8 mouse cellular contexts compared by ENCODE assay signal in the genomic region with DNA sequence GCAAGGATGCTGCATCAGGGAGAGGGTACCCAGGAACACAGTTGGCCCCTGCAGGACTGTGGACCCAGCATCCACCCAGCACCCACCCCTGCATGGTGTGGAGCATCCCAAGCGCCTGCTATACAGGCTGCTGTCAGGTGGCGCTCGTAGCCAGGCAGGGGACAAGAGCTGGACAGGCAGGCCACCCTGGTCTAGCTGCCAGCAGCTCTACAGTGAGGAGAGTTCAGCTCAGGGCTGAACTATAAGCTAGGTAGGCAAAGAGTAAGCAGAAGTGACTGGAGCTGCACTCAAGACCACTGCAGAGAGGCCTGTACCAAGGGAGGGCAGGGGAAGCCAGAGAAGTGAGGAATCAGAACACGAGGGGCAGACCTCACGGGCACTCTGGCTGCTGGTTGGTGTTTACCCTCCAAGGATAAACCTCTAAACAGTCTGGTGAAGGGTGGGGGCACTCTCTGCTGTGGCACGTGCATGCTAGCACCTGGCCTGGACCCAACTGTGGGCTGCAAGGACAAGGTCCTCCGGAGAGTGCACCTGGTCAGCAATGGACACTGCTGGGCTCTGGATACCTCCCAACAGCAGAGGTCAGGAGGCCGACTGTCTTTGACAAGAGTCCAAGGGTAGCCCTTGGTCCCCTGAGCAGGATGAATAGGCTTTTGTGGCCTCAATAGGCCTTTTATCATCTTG. TPM values are rescaled to one million over a fixed set of nuclear protein-coding genes. Genes with fewer than 3 reads are reported as not detected.
DNase-seq lines count a peak whose midpoint lies in the region; ATAC-seq and TF ChIP-seq lines count a peak whose summit lies in the region.

No protein-coding gene starts in this region.

- H3K4me1 ChIP-seq in forebrain, embryonic 10.5 days: peaks cover 47% of the 10 kb centered on the region
- H3K4me1 ChIP-seq in forebrain, embryonic 14.5 days (ENCODE audit: control insufficient read depth, insufficient read depth, low read length): peaks cover 10% of the 10 kb centered on the region
- H3K4me1 ChIP-seq in hindbrain, embryonic 10.5 days (replicated peaks): peaks cover 53% of the 10 kb centered on the region
- H3K4me1 ChIP-seq in liver, embryonic 14.5 days (replicated peaks; ENCODE audit: control insufficient read depth in 2 of 2, insufficient read depth in 2 of 2, low read length in 1 of 2): peaks cover 0 to 4% of the 10 kb centered on the region in 2 experiments; a peak in 1 of 4 replicates
- peaks cover 3% of the 10 kb centered on the region; the same call in 1 of the 2 replicates for H3K4me1 ChIP-seq in thymus, adult 2 months (replicated peaks; ENCODE audit: control insufficient read depth, insufficient read depth, low read length)

- no peak for TF ChIP-seq EP300 in liver, embryonic 14.5 days (IDR thresholded peaks at IDR 0.05; ENCODE audit: low read depth)

- H3K4me2 ChIP-seq in forebrain, embryonic 14.5 days (ENCODE audit: low read length): no peak overlapping the region
- H3K4me2 ChIP-seq in liver, embryonic 14.5 days (ENCODE audit: low read depth): no peak overlapping the region

- peak overlapping the region; percentile 79 for H3K27ac ChIP-seq in forebrain, embryonic 10.5 days
- no peak overlapping the region for H3K27ac ChIP-seq in forebrain, embryonic 14.5 days (ENCODE audit: low read depth, low read length)
- peak overlapping the region; percentile 68 for H3K27ac ChIP-seq in hindbrain, embryonic 10.5 days
- no peak overlapping the region for H3K27ac ChIP-seq in liver, embryonic 14.5 days
- no peak overlapping the region for H3K27ac ChIP-seq in thymus, adult 2 months (ENCODE audit: control insufficient read depth, insufficient read depth, low read length)

- no peak for TF ChIP-seq POLR2A in thymus, adult 2 months (IDR thresholded peaks at IDR 0.05; ENCODE audit: control insufficient read depth, extremely low read depth, insufficient read depth, low read length, poor library complexity)

- peak overlapping the region; percentile 16; the same call in 1 of the 2 replicates for H3K4me3 ChIP-seq in forebrain, embryonic 10.5 days
- H3K4me3 ChIP-seq in forebrain, embryonic 14.5 days (ENCODE audit: low read depth, low read length): no peak overlapping the region
- H3K4me3 ChIP-seq in hindbrain, embryonic 10.5 days: peak overlapping the region; percentile 4; the same call in 1 of the 2 replicates
- no peak overlapping the region for H3K4me3 ChIP-seq in liver, embryonic 14.5 days (ENCODE audit: insufficient read depth in 1 of 2, low read depth in 2 of 2, low read length in 2 of 2)
- H3K4me3 ChIP-seq in thymus, adult 2 months (ENCODE audit: control insufficient read depth, insufficient read depth, low read length): no peak overlapping the region

- ATAC-seq in forebrain, embryonic 14.5 days: no peak
- peak; percentile 26; the same call in 1 of the 2 replicates for ATAC-seq in liver, embryonic 14.5 days (ENCODE audit: insufficient read depth)

- no peaks in the 10 kb centered on the region for H3K9me3 ChIP-seq in forebrain, embryonic 10.5 days
- no peaks in the 10 kb centered on the region for H3K9me3 ChIP-seq in forebrain, embryonic 14.5 days (replicated peaks; ENCODE audit: control insufficient read depth, low read length)
- H3K9me3 ChIP-seq in hindbrain, embryonic 10.5 days: no peaks in the 10 kb centered on the region
- no peaks in the 10 kb centered on the region for H3K9me3 ChIP-seq in liver, embryonic 14.5 days (ENCODE audit: control insufficient read depth, low read length)

- no peak for TF ChIP-seq CTCF in liver, embryonic 14.5 days (IDR thresholded peaks at IDR 0.05; ENCODE audit: low read depth)
- TF ChIP-seq CTCF in thymus, adult 2 months (IDR thresholded peaks at IDR 0.05; ENCODE audit: borderline replicate concordance, control insufficient read depth, extremely low read depth, insufficient read depth, low read length, poor library complexity): no peak

- DNase-seq in forebrain, embryonic 10.5 days (ENCODE audit: extremely low spot score, low spot score): no peak
- DNase-seq in forebrain, embryonic 14.5 days (ENCODE audit: low spot score): no peak
- peak; percentile 50 for DNase-seq in cerebellum, adult 11 months
- peak; percentile 38 for DNase-seq in hindbrain, embryonic 10.5 days (ENCODE audit: low spot score)
- DNase-seq in liver, embryonic 14.5 days (ENCODE audit: low read depth in 3 of 3, low spot score in 3 of 3): no peak
- no peak for DNase-seq in thymus, adult 2 months
- no peak for DNase-seq in gastrocnemius, postnatal 10 days
- DNase-seq in urinary bladder, postnatal 36 days (ENCODE audit: low spot score in 2 of 2): no peak

- no peaks in the 10 kb centered on the region for H3K27me3 ChIP-seq in forebrain, embryonic 10.5 days (ENCODE audit: poor library complexity, severe bottlenecking)
- H3K27me3 ChIP-seq in forebrain, embryonic 14.5 days (replicated peaks; ENCODE audit: control insufficient read depth, insufficient read depth, low read length): no peaks in the 10 kb centered on the region
- H3K27me3 ChIP-seq in hindbrain, embryonic 10.5 days (ENCODE audit: insufficient read depth, poor library complexity, severe bottlenecking): no peaks in the 10 kb centered on the region
- no peaks in the 10 kb centered on the region for H3K27me3 ChIP-seq in liver, embryonic 14.5 days (ENCODE audit: control insufficient read depth, insufficient read depth, low read length)
- no peaks in the 10 kb centered on the region for H3K27me3 ChIP-seq in thymus, adult 2 months (ENCODE audit: control insufficient read depth, insufficient read depth, low read length)

- no peak overlapping the region for H3K9ac ChIP-seq in forebrain, embryonic 14.5 days (ENCODE audit: low read length)
- no peak overlapping the region for H3K9ac ChIP-seq in liver, embryonic 14.5 days (replicated peaks)

- 53% methylated on average over 8 of the region's 8 CpGs for WGBS in forebrain, embryonic 10.5 days
- 38% methylated on average over 8 of the region's 8 CpGs for WGBS in forebrain, embryonic 14.5 days
- WGBS in hindbrain, embryonic 10.5 days: 53% methylated on average over 8 of the region's 8 CpGs
- WGBS in liver, embryonic 14.5 days (ENCODE audit: insufficient replicate concordance): 58% methylated on average over 8 of the region's 8 CpGs
- 95% methylated on average over 8 of the region's 8 CpGs for WGBS in thymus, adult 2 months

- peaks cover 12% of the 10 kb centered on the region for H3K36me3 ChIP-seq in forebrain, embryonic 10.5 days (replicated peaks)
- no peaks in the 10 kb centered on the region for H3K36me3 ChIP-seq in forebrain, embryonic 14.5 days (ENCODE audit: control insufficient read depth, insufficient read depth, low read length)
- H3K36me3 ChIP-seq in hindbrain, embryonic 10.5 days: peaks cover 24% of the 10 kb centered on the region
- H3K36me3 ChIP-seq in liver, embryonic 14.5 days (replicated peaks; ENCODE audit: control insufficient read depth, insufficient read depth, low read depth): no peaks in the 10 kb centered on the region
- no peaks in the 10 kb centered on the region for H3K36me3 ChIP-seq in thymus, adult 2 months (ENCODE audit: control insufficient read depth, insufficient read depth, low read length)

RNA-seq across cellular contexts. Expression of gene 5031439G07Rik, which starts 15.3 kb away (rescaled TPM):
- 9.6 and 9.8 TPM in 2 replicates for polyA plus RNA-seq in forebrain, embryonic 10.5 days (2016; fragmentation: Nextera tagmentation; extraction: Ambion mirVana)
- polyA plus RNA-seq in forebrain, embryonic 14.5 days (2014; fragmentation: Nextera tagmentation; extraction: Ambion mirVana): 14.1 and 16.1 TPM in 2 replicates
- polyA plus RNA-seq in hindbrain, embryonic 10.5 days (2016; fragmentation: Nextera tagmentation; extraction: Ambion mirVana): 11.2 and 12.1 TPM in 2 replicates
- polyA plus RNA-seq in liver, embryonic 14.5 days (2012; rRNA removed): 1.7 and 1.8 TPM in 2 replicates
- 1.2 and 1.4 TPM in 2 replicates for polyA plus RNA-seq in liver, embryonic 14.5 days (2014; fragmentation: Nextera tagmentation; extraction: Ambion mirVana)
- polyA plus RNA-seq in thymus, adult 2 months (2012; rRNA removed): 15.9 and 19.6 TPM in 2 replicates
- total RNA-seq in gastrocnemius, postnatal 10 days (2021): 10 to 100 TPM; 23.5 to 27.3 TPM

RNA-seq across cellular contexts. Expression of gene Upk3a, which starts 43.9 kb away (rescaled TPM):
- polyA plus RNA-seq in forebrain, embryonic 10.5 days (2016; fragmentation: Nextera tagmentation; extraction: Ambion mirVana): not detected in 2 replicates
- polyA plus RNA-seq in forebrain, embryonic 14.5 days (2014; fragmentation: Nextera tagmentation; extraction: Ambion mirVana): 1.1 and 1.3 TPM in 2 replicates
- 0.15 and 0.47 TPM in 2 replicates for polyA plus RNA-seq in hindbrain, embryonic 10.5 days (2016; fragmentation: Nextera tagmentation; extraction: Ambion mirVana)
- polyA plus RNA-seq in liver, embryonic 14.5 days (2012; rRNA removed): 0.04 TPM in 1 of 2 replicates, not detected in the other
- polyA plus RNA-seq in liver, embryonic 14.5 days (2014; fragmentation: Nextera tagmentation; extraction: Ambion mirVana): 0.13 TPM in 1 of 2 replicates, not detected in the other
- polyA plus RNA-seq in thymus, adult 2 months (2012; rRNA removed): 2.8 and 4.7 TPM in 2 replicates
- not detected for total RNA-seq in gastrocnemius, postnatal 10 days (2021)

RNA-seq across cellular contexts. Expression of gene Nup50, which starts 49.8 kb away (rescaled TPM):
- polyA plus RNA-seq in forebrain, embryonic 10.5 days (2016; fragmentation: Nextera tagmentation; extraction: Ambion mirVana): 75.8 and 77.5 TPM in 2 replicates
- 28.3 and 33.3 TPM in 2 replicates for polyA plus RNA-seq in forebrain, embryonic 14.5 days (2014; fragmentation: Nextera tagmentation; extraction: Ambion mirVana)
- 62.0 and 69.7 TPM in 2 replicates for polyA plus RNA-seq in hindbrain, embryonic 10.5 days (2016; fragmentation: Nextera tagmentation; extraction: Ambion mirVana)
- polyA plus RNA-seq in liver, embryonic 14.5 days (2012; rRNA removed): 7.1 and 11.8 TPM in 2 replicates
- polyA plus RNA-seq in liver, embryonic 14.5 days (2014; fragmentation: Nextera tagmentation; extraction: Ambion mirVana): 22.7 and 23.7 TPM in 2 replicates
- polyA plus RNA-seq in thymus, adult 2 months (2012; rRNA removed): 17.7 and 20.0 TPM in 2 replicates
- total RNA-seq in gastrocnemius, postnatal 10 days (2021): 10 to 100 TPM; 14.5 to 17.9 TPM

RNA-seq across cellular contexts. Expression of gene Gm29666, which starts 53.2 kb away (rescaled TPM):
- 1.1 and 1.3 TPM in 2 replicates for polyA plus RNA-seq in forebrain, embryonic 10.5 days (2016; fragmentation: Nextera tagmentation; extraction: Ambion mirVana)
- polyA plus RNA-seq in forebrain, embryonic 14.5 days (2014; fragmentation: Nextera tagmentation; extraction: Ambion mirVana): 0.30 and 0.40 TPM in 2 replicates
- polyA plus RNA-seq in hindbrain, embryonic 10.5 days (2016; fragmentation: Nextera tagmentation; extraction: Ambion mirVana): 0.90 and 1.2 TPM in 2 replicates
- polyA plus RNA-seq in liver, embryonic 14.5 days (2012; rRNA removed): 0.29 and 0.47 TPM in 2 replicates
- polyA plus RNA-seq in liver, embryonic 14.5 days (2014; fragmentation: Nextera tagmentation; extraction: Ambion mirVana): 0.16 and 0.17 TPM in 2 replicates
- 1.0 and 1.3 TPM in 2 replicates for polyA plus RNA-seq in thymus, adult 2 months (2012; rRNA removed)
- under 1 TPM; 0.14 to 0.32 TPM for total RNA-seq in gastrocnemius, postnatal 10 days (2021)

RNA-seq across cellular contexts. Expression of gene Fam118a, which starts 55.7 kb away (rescaled TPM):
- polyA plus RNA-seq in forebrain, embryonic 10.5 days (2016; fragmentation: Nextera tagmentation; extraction: Ambion mirVana): 31.0 and 31.1 TPM in 2 replicates
- polyA plus RNA-seq in forebrain, embryonic 14.5 days (2014; fragmentation: Nextera tagmentation; extraction: Ambion mirVana): 29.2 and 29.4 TPM in 2 replicates
- 29.6 and 37.2 TPM in 2 replicates for polyA plus RNA-seq in hindbrain, embryonic 10.5 days (2016; fragmentation: Nextera tagmentation; extraction: Ambion mirVana)
- 1.6 and 2.8 TPM in 2 replicates for polyA plus RNA-seq in liver, embryonic 14.5 days (2012; rRNA removed)
- 5.0 and 5.9 TPM in 2 replicates for polyA plus RNA-seq in liver, embryonic 14.5 days (2014; fragmentation: Nextera tagmentation; extraction: Ambion mirVana)
- 6.8 TPM in 2 replicates for polyA plus RNA-seq in thymus, adult 2 months (2012; rRNA removed)
- total RNA-seq in gastrocnemius, postnatal 10 days (2021): 1 to 10 TPM; 7.0 to 7.1 TPM

Comparison
In these comparisons a context has a peak if more than half of its experiments do, and no peak if none do; other contexts are left out.
1. H3K27ac ChIP-seq: peak in forebrain, embryonic 10.5 days (single experiment) and hindbrain, embryonic 10.5 days (single experiment); none in forebrain, embryonic 14.5 days (single experiment), liver, embryonic 14.5 days (single experiment) and thymus, adult 2 months (single experiment).
2. H3K4me3 ChIP-seq: peak in forebrain, embryonic 10.5 days (single experiment) and hindbrain, embryonic 10.5 days (single experiment); none in forebrain, embryonic 14.5 days (single experiment), liver, embryonic 14.5 days (0 of 2) and thymus, adult 2 months (single experiment).
3. DNase-seq: peak in cerebellum, adult 11 months (single experiment) and hindbrain, embryonic 10.5 days (single experiment); none in forebrain, embryonic 10.5 days (single experiment), forebrain, embryonic 14.5 days (single experiment), liver, embryonic 14.5 days (0 of 3), thymus, adult 2 months (single experiment), gastrocnemius, postnatal 10 days (single experiment) and urinary bladder, postnatal 36 days (0 of 2).